Mouse (Mus musculus) ES-E14 (cell line): ENCODE results near the gene Yipf1.

ENCODE experiments used
- CHD2 ChIP-seq: IDR thresholded peaks from 2 replicates; pipeline ENCODE4 v1.6.1; 2014; ENCODE audit warnings: mild to moderate bottlenecking, low read depth, low read length, inconsistent platforms
- MAFK ChIP-seq: IDR thresholded peaks from 2 replicates; pipeline ENCODE4 v1.6.1; 2014; ENCODE audit warnings: mild to moderate bottlenecking, low read depth, low read length, inconsistent platforms; ENCODE audit not compliant: insufficient read depth
- ZC3H11A ChIP-seq: IDR thresholded peaks from 2 replicates; pipeline ENCODE4 v1.6.1; 2012; ENCODE audit warnings: low read depth, mild to moderate bottlenecking, inconsistent platforms, low read length, borderline replicate concordance

GRCm38 (mm10) chr4:107337455-107337854 is 23.3 kb downstream of the Yipf1 start:
- TF ChIP-seq MAFK (no peak), ZC3H11A (no peak), CHD2 (no peak)
